Mouse (Mus musculus) gastrocnemius, adult 8-10 months (tissue): ENCODE measurements around the gene Maml1. TPM values are rescaled to one million over a fixed set of nuclear protein-coding genes. Genes with fewer than 3 reads are reported as not detected.
A peak's percentile ranks its signal among the peaks of the same experiment; 100 is the strongest.
"Not testable (repeated sequence)": the region's sequence is repeated elsewhere in the genome, so short reads cannot be mapped to it uniquely, and the experiment has no call there.

Source experiments
- DNase-seq, 2 experiments: peaks; one replicate each; pipeline ENCODE4 v3.0.0; 2022; ENCODE audit warnings: low spot score in 2 of 2
- total RNA-seq, 4 experiments: library from RNA; stranded (reverse); gene quantifications; 2 replicates each; pipeline ENCODE4 v1.2.4; 2022

Gene Maml1
- 1 to 10 TPM; 4.7 to 5.9 (median 5.4) TPM for total RNA-seq

- DNase-seq = peak; percentile 94 to 95
These were observed at the start of gene Maml1 for GRCm38 (mm10) chr11:50292190-50292855. Maml1 (minus strand) TSS chr11:50292311.

- DNase-seq = no peak
These were observed 44.8 kb upstream of the Maml1 start for GRCm38 (mm10) chr11:50336891-50337290.

GRCm38 (mm10) chr11:50336126-50336525 is 44.0 kb upstream of the Maml1 start:
- DNase-seq = no peak

- DNase-seq = peak; percentile 21 to 49
These were observed 41.1 kb upstream of the Maml1 start for GRCm38 (mm10) chr11:50333181-50333580.

- no peak for DNase-seq
These were observed 37.3 kb upstream of the Maml1 start for GRCm38 (mm10) chr11:50329378-50329777.

GRCm38 (mm10) chr11:50328075-50328625 is 36.0 kb upstream of the Maml1 start:
- DNase-seq = no peak

- DNase-seq = no peak
These were observed 34.3 kb upstream of the Maml1 start for GRCm38 (mm10) chr11:50326302-50326966.

- peak; percentile 97 for DNase-seq
These were observed 33.6 kb upstream of the Maml1 start, which contains the start of gene Canx for GRCm38 (mm10) chr11:50325496-50326301. Canx (minus strand) TSS chr11:50325673.

- no peak for DNase-seq
These were observed 32.8 kb upstream of the Maml1 start for GRCm38 (mm10) chr11:50324751-50325471.

- DNase-seq = no peak
These were observed 31.7 kb upstream of the Maml1 start for GRCm38 (mm10) chr11:50323843-50324242.

- no peak for DNase-seq
These were observed 30.2 kb upstream of the Maml1 start for GRCm38 (mm10) chr11:50322345-50322744.

- no peak for DNase-seq
These were observed 29.1 kb upstream of the Maml1 start for GRCm38 (mm10) chr11:50321239-50321638.

GRCm38 (mm10) chr11:50319343-50319742 is 27.2 kb upstream of the Maml1 start:
- DNase-seq = not testable (repeated sequence)

- DNase-seq = no peak
These were observed 20.7 kb upstream of the Maml1 start for GRCm38 (mm10) chr11:50312803-50313202.

- no peak for DNase-seq
These were observed 11.3 kb upstream of the Maml1 start for GRCm38 (mm10) chr11:50303406-50303805.

GRCm38 (mm10) chr11:50291321-50292165 is 568 bp downstream of the Maml1 start:
- peak in 1 of 2 experiments; percentile 11 for DNase-seq

GRCm38 (mm10) chr11:50290486-50291225 is 1.5 kb downstream of the Maml1 start:
- DNase-seq = no peak

- DNase-seq = no peak
These were observed 5.7 kb downstream of the Maml1 start for GRCm38 (mm10) chr11:50286428-50286827.

GRCm38 (mm10) chr11:50285696-50286095 is 6.4 kb downstream of the Maml1 start:
- no peak for DNase-seq
